Mouse (Mus musculus): ENCODE measurements around the gene Tbc1d24. TPM values are rescaled to one million over a fixed set of nuclear protein-coding genes. Genes with fewer than 3 reads are reported as not detected.

Tbc1d24 gene
- polyA plus RNA-seq, 1 experiment from 2014 or later: 1.8 TPM

- WGBS: under 1% methylated on average over 26 of the region's 26 CpGs
- ATAC-seq: peak; percentile 92
Measured at GRCm38 (mm10) chr17:24151890-24152563, 53.3 kb downstream of the Tbc1d24 start.

GRCm38 (mm10) chr17:24151382-24151781, 54.0 kb downstream of the Tbc1d24 start:
- 15% methylated on average over 7 of the region's 7 CpGs for WGBS
- TF ChIP-seq EP300 (IDR thresholded peaks at IDR 0.05): no peak
- no peak for TF ChIP-seq CTCF (IDR thresholded peaks at IDR 0.05)

More at GRCm38 (mm10) chr17:24151890-24152563, 53.3 kb downstream of the Tbc1d24 start:
- Histone ChIP-seq H3K36me3 (ENCODE audit: insufficient read depth, low read length) (no peaks in the 10 kb centered on the region), H3K9me3 (ENCODE audit: low read length) (no peaks in the 10 kb centered on the region), H3K4me1 (ENCODE audit: insufficient read depth, low read depth, low read length) (peaks cover 6% of the 10 kb centered on the region; the same call in 1 of the 2 replicates), H3K27ac (ENCODE audit: low read length) (0 out of 2 replicates have a peak overlapping the region, but pooled peaks have one; percentile 10), H3K4me3 (ENCODE audit: low read depth, low read length) (peak overlapping the region; percentile 29), H3K27me3 (replicated peaks; ENCODE audit: insufficient read depth, low read length) (no peaks in the 10 kb centered on the region), H3K9ac (replicated peaks; ENCODE audit: low read depth) (0 out of 2 replicates have a peak overlapping the region, but pooled peaks have one; percentile 20), H3K4me2 (replicated peaks; ENCODE audit: low read depth, low read length) (peak overlapping the region; percentile 81)
- TF ChIP-seq CTCF (IDR thresholded peaks at IDR 0.05) (peak; percentile 95), EP300 (IDR thresholded peaks at IDR 0.05) (no peak)
- peak; percentile 93 for DNase-seq (ENCODE audit: low spot score)

GRCm38 (mm10) chr17:24150824-24151223, 54.5 kb downstream of the Tbc1d24 start, which contains the start of gene Pdpk1:
Gene Pdpk1 (minus strand): TSS chr17:24150924.
- WGBS: 96% methylated on average over 2 of the region's 2 CpGs
- no peaks in the 10 kb centered on the region for H3K9me3 ChIP-seq (ENCODE audit: low read length)
- TF ChIP-seq CTCF (IDR thresholded peaks at IDR 0.05): no peak
- no peak for TF ChIP-seq EP300 (IDR thresholded peaks at IDR 0.05)
- no peaks in the 10 kb centered on the region for H3K27me3 ChIP-seq (replicated peaks; ENCODE audit: insufficient read depth, low read length)
- H3K9ac ChIP-seq (replicated peaks; ENCODE audit: low read depth): 0 out of 2 replicates have a peak within 1 kb of the TSS, but pooled peaks have one; percentile 20
- ATAC-seq (no peak), DNase-seq (ENCODE audit: low spot score) (no peak)
- no peaks in the 10 kb centered on the region for H3K36me3 ChIP-seq (ENCODE audit: insufficient read depth, low read length)
- H3K4me1 ChIP-seq (ENCODE audit: insufficient read depth, low read depth, low read length): peaks cover 6% of the 10 kb centered on the region; the same call in 1 of the 2 replicates
- peak within 1 kb of the TSS; percentile 81 for H3K4me2 ChIP-seq (replicated peaks; ENCODE audit: low read depth, low read length)
- H3K4me3 ChIP-seq (ENCODE audit: low read depth, low read length): peak within 1 kb of the TSS; percentile 29
- no peak within 1 kb of the TSS for H3K27ac ChIP-seq (ENCODE audit: low read length)

More at GRCm38 (mm10) chr17:24151382-24151781, 54.0 kb downstream of the Tbc1d24 start:
- ATAC-seq (no peak), DNase-seq (ENCODE audit: low spot score) (no peak)
- Histone ChIP-seq H3K9me3 (ENCODE audit: low read length) (no peaks in the 10 kb centered on the region), H3K27me3 (replicated peaks; ENCODE audit: insufficient read depth, low read length) (no peaks in the 10 kb centered on the region), H3K9ac (replicated peaks; ENCODE audit: low read depth) (no peak overlapping the region), H3K4me1 (ENCODE audit: insufficient read depth, low read depth, low read length) (peaks cover 6% of the 10 kb centered on the region; the same call in 1 of the 2 replicates), H3K27ac (ENCODE audit: low read length) (no peak overlapping the region), H3K4me3 (ENCODE audit: low read depth, low read length) (no peak overlapping the region), H3K36me3 (ENCODE audit: insufficient read depth, low read length) (no peaks in the 10 kb centered on the region), H3K4me2 (replicated peaks; ENCODE audit: low read depth, low read length) (peak overlapping the region; percentile 81)

GRCm38 (mm10) chr17:24149421-24149820, 55.9 kb downstream of the Tbc1d24 start:
- WGBS: 81% methylated on average over 7 of the region's 7 CpGs
- Histone ChIP-seq H3K27ac (ENCODE audit: low read length) (no peak overlapping the region), H3K27me3 (replicated peaks; ENCODE audit: insufficient read depth, low read length) (no peaks in the 10 kb centered on the region), H3K36me3 (ENCODE audit: insufficient read depth, low read length) (no peaks in the 10 kb centered on the region), H3K4me2 (replicated peaks; ENCODE audit: low read depth, low read length) (no peak overlapping the region), H3K9me3 (ENCODE audit: low read length) (no peaks in the 10 kb centered on the region), H3K4me1 (ENCODE audit: insufficient read depth, low read depth, low read length) (peaks cover 6% of the 10 kb centered on the region; the same call in 1 of the 2 replicates), H3K9ac (replicated peaks; ENCODE audit: low read depth) (no peak overlapping the region), H3K4me3 (ENCODE audit: low read depth, low read length) (no peak overlapping the region)
- DNase-seq (ENCODE audit: low spot score): no peak
- no peak for ATAC-seq
- no peak for TF ChIP-seq CTCF (IDR thresholded peaks at IDR 0.05)
- TF ChIP-seq EP300 (IDR thresholded peaks at IDR 0.05): no peak

- H3K27me3 ChIP-seq (replicated peaks; ENCODE audit: insufficient read depth, low read length): no peaks in the 10 kb centered on the region
- H3K4me3 ChIP-seq (ENCODE audit: low read depth, low read length): no peak overlapping the region
- no peak overlapping the region for H3K27ac ChIP-seq (ENCODE audit: low read length)
- H3K36me3 ChIP-seq (ENCODE audit: insufficient read depth, low read length): no peaks in the 10 kb centered on the region
- peaks cover 7% of the 10 kb centered on the region for H3K4me1 ChIP-seq (ENCODE audit: insufficient read depth, low read depth, low read length)
- H3K9ac ChIP-seq (replicated peaks; ENCODE audit: low read depth): no peak overlapping the region
- WGBS: 35% methylated on average over 2 of the region's 2 CpGs
- no peak for ATAC-seq
- no peak for DNase-seq (ENCODE audit: low spot score)
- H3K9me3 ChIP-seq (ENCODE audit: low read length): no peaks in the 10 kb centered on the region
- H3K4me2 ChIP-seq (replicated peaks; ENCODE audit: low read depth, low read length): no peak overlapping the region
- no peak for TF ChIP-seq CTCF (IDR thresholded peaks at IDR 0.05)
- no peak for TF ChIP-seq EP300 (IDR thresholded peaks at IDR 0.05)
Measured at GRCm38 (mm10) chr17:24142897-24143296, 62.5 kb downstream of the Tbc1d24 start.

GRCm38 (mm10) chr17:24141425-24141920, 63.9 kb downstream of the Tbc1d24 start:
- peak; percentile 98 for ATAC-seq
- DNase-seq (ENCODE audit: low spot score): peak; percentile 99
- WGBS: 2% methylated on average over 46 of the region's 57 CpGs
- Histone ChIP-seq H3K27me3 (replicated peaks; ENCODE audit: insufficient read depth, low read length) (no peaks in the 10 kb centered on the region), H3K4me2 (replicated peaks; ENCODE audit: low read depth, low read length) (peak overlapping the region; percentile 80), H3K27ac (ENCODE audit: low read length) (peak overlapping the region; percentile 91), H3K4me3 (ENCODE audit: low read depth, low read length) (peak overlapping the region; percentile 95), H3K9me3 (ENCODE audit: low read length) (no peaks in the 10 kb centered on the region), H3K9ac (replicated peaks; ENCODE audit: low read depth) (peak overlapping the region; percentile 86), H3K36me3 (ENCODE audit: insufficient read depth, low read length) (no peaks in the 10 kb centered on the region), H3K4me1 (ENCODE audit: insufficient read depth, low read depth, low read length) (peaks cover 7% of the 10 kb centered on the region)
- TF ChIP-seq EP300 (IDR thresholded peaks at IDR 0.05) (no peak), CTCF (IDR thresholded peaks at IDR 0.05) (no peak)

Data from lung, postnatal 0 days (tissue).